15 mouse cellular contexts compared by ENCODE assay signal in the genomic region with DNA sequence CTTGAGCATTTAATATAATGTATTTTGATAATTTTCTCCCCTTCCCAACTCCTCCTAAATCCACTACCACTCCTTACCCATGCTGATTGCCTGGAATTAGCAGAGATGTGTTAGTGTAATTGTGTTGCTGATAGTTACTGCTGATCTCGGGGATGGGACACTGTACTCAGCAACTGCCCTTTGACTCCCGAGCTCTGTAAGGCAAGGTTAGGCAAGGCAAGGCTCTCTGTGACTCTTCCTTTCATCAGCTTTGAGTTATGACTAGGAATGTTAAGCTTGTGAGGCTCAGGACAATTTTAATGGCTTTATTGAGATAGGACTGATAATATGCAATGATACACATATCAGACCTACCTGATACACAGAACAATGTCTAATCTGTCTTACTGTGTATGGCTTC.
"Had no signal": no experiment of that assay in that cellular context is flagged by ENCODE, and none has a peak within 500 bp of the region (broad histone marks: within the 10 kb centered on the region; RNA-seq: fewer than 3 reads in every experiment).

No protein-coding gene starts in this region.

- H3K4me2 ChIP-seq: neural tube, embryonic 12.5 days; neural tube, embryonic 13.5 days; stomach, embryonic 15.5 days had no signal

- H3K9ac ChIP-seq: neural tube, embryonic 12.5 days; neural tube, embryonic 13.5 days; stomach, embryonic 15.5 days had no signal

- H3K27ac ChIP-seq: neural tube, embryonic 12.5 days; neural tube, embryonic 13.5 days; stomach, embryonic 15.5 days; stomach, postnatal 0 days had no signal

- H3K27me3 ChIP-seq: neural tube, embryonic 12.5 days; neural tube, embryonic 13.5 days; stomach, embryonic 15.5 days had no signal

- H3K4me3 ChIP-seq: neural tube, embryonic 12.5 days; neural tube, embryonic 13.5 days; stomach, embryonic 15.5 days had no signal

- H3K9me3 ChIP-seq: neural tube, embryonic 12.5 days; neural tube, embryonic 13.5 days; stomach, embryonic 15.5 days had no signal

- DNase-seq: retina, postnatal 1 day; right cerebral cortex, adult 18-20 months; right cerebral cortex, postnatal 14 days; right cerebral cortex, postnatal 25 days; right cerebral cortex, postnatal 4 days; spleen, adult 18-20 months; thymus, adult 18-20 months; thymus, adult 2 months; thymus, postnatal 25 days; thymus, postnatal 36 days; thymus, postnatal 4 days had no signal

- H3K4me1 ChIP-seq: neural tube, embryonic 12.5 days; neural tube, embryonic 13.5 days; stomach, embryonic 15.5 days had no signal
